Mouse (Mus musculus) adrenal gland, adult 2 months (tissue): ENCODE results near the gene Zfp93. TPM values are rescaled to one million over a fixed set of nuclear protein-coding genes. Genes with fewer than 3 reads are reported as not detected.
"Not testable (repeated sequence)": the region's sequence is repeated elsewhere in the genome, so short reads cannot be mapped to it uniquely, and the experiment has no call there.

Experiments
- DNase-seq: peaks from one replicate; pipeline ENCODE4 v3.0.0; 2021
- long read RNA-seq: library from polyadenylated mRNA; stranded (forward); transcript quantifications from one replicate; pipeline ENCODE4 v2.0.0, GENCODE M21; 2021
- polyA plus RNA-seq: library from polyadenylated mRNA; depleted of rRNA; stranded (reverse); fragments of >200 nt; gene quantifications from 2 replicates; pipeline ENCODE4 v1.2.3, GENCODE M21; 2012; rRNA removed
- total RNA-seq, 2 experiments: library from RNA; stranded (reverse); gene quantifications; 2 replicates each; pipeline ENCODE4 v1.2.3; 2021

Zfp93 gene
- total RNA-seq, result 1 to 10 TPM; 4.1 to 4.3 TPM
- 1.1 and 1.3 TPM in 2 replicates for polyA plus RNA-seq
- long read RNA-seq, transcript Zfp93-202 (4 exons, 3,508 nt), result major isoform, 6 of 7 reads
- long read RNA-seq, partial matches to known transcripts, result 0 of 7 reads
- long read RNA-seq, other reads (novel, unspliced or antisense), result 1 of 7 reads

GRCm38 (mm10) chr7:24270288-24270672 lies at the start of gene Zfp93:
Gene Zfp93, plus strand, starts transcription at chr7:24270420.
- peak; percentile 88 for DNase-seq

GRCm38 (mm10) chr7:24237040-24237791 lies 33.0 kb upstream of the Zfp93 start, which contains the start of gene Zfp109:
Gene Zfp109, minus strand, starts transcription at chr7:24237560.
- DNase-seq, result peak; percentile 78

- DNase-seq, result no peak
Observed at GRCm38 (mm10) chr7:24253779-24254615, 16.2 kb upstream of the Zfp93 start.

GRCm38 (mm10) chr7:24254633-24255474 lies 15.4 kb upstream of the Zfp93 start, which contains the start of gene Zfp108:
Gene Zfp108, plus strand, starts transcription at chr7:24254794.
- DNase-seq, result peak; percentile 88

- no peak for DNase-seq
Observed at GRCm38 (mm10) chr7:24259306-24259999, 10.8 kb upstream of the Zfp93 start.

GRCm38 (mm10) chr7:24260000-24260312 lies 10.3 kb upstream of the Zfp93 start:
- DNase-seq, result no peak

- DNase-seq, result no peak
Observed at GRCm38 (mm10) chr7:24268176-24269155, 1.8 kb upstream of the Zfp93 start.

GRCm38 (mm10) chr7:24269256-24269655 lies 964 bp upstream of the Zfp93 start:
- DNase-seq, result no peak

GRCm38 (mm10) chr7:24269667-24270287 lies 443 bp upstream of the Zfp93 start:
- no peak for DNase-seq

GRCm38 (mm10) chr7:24271191-24271590 lies 971 bp downstream of the Zfp93 start:
- no peak for DNase-seq

- no peak for DNase-seq
Observed at GRCm38 (mm10) chr7:24274456-24274855, 4.2 kb downstream of the Zfp93 start.

GRCm38 (mm10) chr7:24278771-24279170 lies 8.6 kb downstream of the Zfp93 start:
- not testable (repeated sequence) for DNase-seq

GRCm38 (mm10) chr7:24280031-24280857 lies 10.0 kb downstream of the Zfp93 start:
- DNase-seq, result no peak

GRCm38 (mm10) chr7:24280858-24281145 lies 10.6 kb downstream of the Zfp93 start:
- DNase-seq, result no peak

- DNase-seq, result no peak
Observed at GRCm38 (mm10) chr7:24286090-24286489, 15.9 kb downstream of the Zfp93 start.

GRCm38 (mm10) chr7:24286916-24287315 lies 16.7 kb downstream of the Zfp93 start:
- DNase-seq, result no peak

GRCm38 (mm10) chr7:24287670-24288069 lies 17.4 kb downstream of the Zfp93 start:
- no peak for DNase-seq

- DNase-seq, result no peak
Observed at GRCm38 (mm10) chr7:24288512-24288911, 18.3 kb downstream of the Zfp93 start.
